In genomic region chr3:85681136-85681535, GRCm38 (mm10) we compare ENCODE assay signal across 15 mouse cellular contexts.
DNase-seq lines count a peak whose midpoint lies in the region; TF ChIP-seq lines count a peak whose summit lies in the region.
"Had no signal": no experiment of that assay in that cellular context is flagged by ENCODE, and none has a peak within 500 bp of the region (broad histone marks: within the 10 kb centered on the region; RNA-seq: fewer than 3 reads in every experiment).

No protein-coding gene starts in this region.

- 69% methylated on average over 7 of the region's 7 CpGs for WGBS in embryonic facial prominence, embryonic 10.5 days

- no peaks in the 10 kb centered on the region for H3K9me3 ChIP-seq in embryonic facial prominence, embryonic 10.5 days
- H3K9me3 ChIP-seq: forebrain, embryonic 15.5 days; heart, embryonic 15.5 days had no signal

- H3K27me3 ChIP-seq in embryonic facial prominence, embryonic 10.5 days (replicated peaks; ENCODE audit: low read depth, poor library complexity, severe bottlenecking) = no peaks in the 10 kb centered on the region
- H3K27me3 ChIP-seq: forebrain, embryonic 15.5 days; heart, embryonic 15.5 days had no signal

- TF ChIP-seq CTCF in layer of hippocampus, adult 2 months (conservative IDR thresholded peaks at IDR 0.05) = no peak
- TF ChIP-seq CTCF in brain, embryonic 14.5 days (IDR thresholded peaks at IDR 0.05; ENCODE audit: borderline replicate concordance, extremely low read depth, insufficient read depth, insufficient read length) = no peak

- H3K4me3 ChIP-seq in layer of hippocampus, adult 2 months = peak overlapping the region; percentile 50
- H3K4me3 ChIP-seq in embryonic facial prominence, embryonic 10.5 days = no peak overlapping the region
- H3K4me3 ChIP-seq: forebrain, embryonic 15.5 days; heart, adult 2 months; heart, embryonic 15.5 days had no signal

- TF ChIP-seq POLR2A in brain, embryonic 14.5 days (IDR thresholded peaks at IDR 0.05; ENCODE audit: borderline replicate concordance, extremely low read depth, insufficient read depth, insufficient read length, poor library complexity, severe bottlenecking) = no peak

- peak overlapping the region; percentile 89 for H3K27ac ChIP-seq in layer of hippocampus, adult 2 months
- H3K27ac ChIP-seq in embryonic facial prominence, embryonic 10.5 days (replicated peaks) = 0 out of 2 replicates have a peak overlapping the region, but pooled peaks have one; percentile 48
- H3K27ac ChIP-seq: forebrain, embryonic 15.5 days; heart, adult 2 months; heart, embryonic 15.5 days had no signal

- no peaks in the 10 kb centered on the region for H3K36me3 ChIP-seq in embryonic facial prominence, embryonic 10.5 days (replicated peaks)
- H3K36me3 ChIP-seq: forebrain, embryonic 15.5 days; heart, embryonic 15.5 days had no signal

- DNase-seq in layer of hippocampus, adult 2 months (ENCODE audit: low spot score in 2 of 2) = no peak
- no peak for DNase-seq in layer of hippocampus, adult 11-12 months (ENCODE audit: low spot score)
- peak; percentile 35 for DNase-seq in brain, embryonic 14.5 days (ENCODE audit: low read depth)
- DNase-seq in embryonic facial prominence, embryonic 10.5 days (ENCODE audit: low spot score) = no peak
- DNase-seq in retina, postnatal 1 day = peak; percentile 68
- DNase-seq in right cerebral cortex, postnatal 10 days (ENCODE audit: low spot score in 2 of 2) = no peak
- DNase-seq in cerebellum, adult 18-20 months = no peak
- DNase-seq: adrenal gland, adult 2 months; adrenal gland, postnatal 25 days; cerebellum, adult 8-10 months; cerebellum, postnatal 25 days; heart, adult 2 months; heart, postnatal 14 days had no signal

- H3K4me1 ChIP-seq in embryonic facial prominence, embryonic 10.5 days = peaks cover 5% of the 10 kb centered on the region; the same call in 1 of the 2 replicates
- H3K4me1 ChIP-seq: forebrain, embryonic 15.5 days had no signal

Comparison
In these comparisons a context has a peak if more than half of its experiments do, and no peak if none do; other contexts are left out.
1. DNase-seq: peak in brain, embryonic 14.5 days (single experiment) and retina, postnatal 1 day (single experiment); none in layer of hippocampus, adult 2 months (0 of 2), layer of hippocampus, adult 11-12 months (single experiment), embryonic facial prominence, embryonic 10.5 days (single experiment), right cerebral cortex, postnatal 10 days (0 of 2) and cerebellum, adult 18-20 months (0 of 2).